Mouse (Mus musculus) C2C12 (cell line): ENCODE data around the gene Gramd1b.

ENCODE experiments used
- CTCF ChIP-seq: IDR thresholded peaks from one replicate; pipeline ENCODE4 v1.5.1; 2011; ENCODE audit not compliant: control insufficient read depth, insufficient read depth, insufficient read length
- MAX ChIP-seq: IDR thresholded peaks from one replicate; pipeline ENCODE4 v1.6.1; 2011; ENCODE audit warnings: mild to moderate bottlenecking, control low read depth

- TF ChIP-seq MAX: no peak
- TF ChIP-seq CTCF: no peak
Measured at GRCm38 (mm10) chr9:40506576-40506975, 24.6 kb downstream of the Gramd1b start.
